Mouse (Mus musculus) WW6 (cell line): ENCODE measurements around the gene H2al2a.
A peak's percentile ranks its signal among the peaks of the same experiment; 100 is the strongest.
"Not testable (repeated sequence)": the region's sequence is repeated elsewhere in the genome, so short reads cannot be mapped to it uniquely, and the experiment has no call there.

Experiments
- DNase-seq: peaks from one replicate; pipeline ENCODE4 v3.0.0-alpha.2; 2013; ENCODE audit warnings: low read depth, low spot score

The H2al2a gene

GRCm38 (mm10) chr2:18028140-18029021 is 31.6 kb upstream of the H2al2a start:
- DNase-seq = no peak

DNA sequence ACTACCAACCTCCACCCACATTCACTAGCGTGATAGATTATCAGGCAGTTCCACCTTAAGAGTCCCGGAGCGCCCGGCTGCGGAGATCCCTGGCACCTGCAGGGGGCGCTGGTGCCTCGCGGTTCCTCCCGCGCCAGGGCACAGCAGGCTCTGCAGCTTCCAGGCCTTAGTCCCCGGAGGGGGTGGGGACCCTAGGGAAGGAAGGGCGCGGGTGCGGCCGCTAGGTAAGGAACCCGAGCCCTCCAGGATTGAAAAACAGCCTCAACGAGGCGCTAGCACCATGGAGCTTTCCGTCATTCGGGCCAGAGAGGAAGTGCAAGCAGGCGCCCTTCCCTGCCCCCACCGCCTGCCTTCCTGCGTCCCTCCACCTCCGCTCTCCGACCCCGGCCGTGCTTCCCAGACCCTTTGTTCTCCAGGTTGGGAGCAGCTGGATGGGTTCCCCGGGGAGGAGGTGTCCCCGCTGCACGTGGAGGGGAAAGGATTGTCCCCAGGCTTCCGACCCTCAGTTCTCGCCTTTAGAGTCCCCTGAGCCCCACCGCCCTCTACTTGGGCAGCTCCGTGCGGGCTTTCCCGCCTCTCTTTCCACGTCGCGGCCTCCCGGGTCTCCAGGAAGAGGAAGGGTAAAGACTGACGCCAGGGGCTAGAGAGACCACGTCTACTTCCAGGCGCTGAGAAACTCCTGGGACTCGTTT is 30.8 kb upstream of the H2al2a start:
- peak; percentile 98 for DNase-seq

- DNase-seq = no peak
Observed at GRCm38 (mm10) chr2:18026116-18026947, 29.6 kb upstream of the H2al2a start.

DNA sequence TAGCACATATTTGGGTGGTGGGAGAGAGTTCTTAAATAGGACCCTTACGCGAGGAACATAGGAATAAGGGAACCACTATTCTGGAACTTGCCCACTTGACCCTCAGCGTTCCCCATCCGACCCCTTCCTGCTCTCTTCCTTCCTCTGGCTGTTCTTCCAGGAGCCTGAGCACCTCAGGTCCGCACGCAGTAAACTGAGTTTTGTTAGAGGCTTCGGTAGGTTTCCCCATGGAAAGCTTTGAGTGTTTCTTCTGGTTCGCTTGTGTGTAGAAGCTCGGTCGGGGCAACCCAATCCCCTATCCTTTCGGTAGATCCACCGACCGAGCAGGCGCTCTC is 29.0 kb upstream of the H2al2a start:
- DNase-seq = no peak

DNA sequence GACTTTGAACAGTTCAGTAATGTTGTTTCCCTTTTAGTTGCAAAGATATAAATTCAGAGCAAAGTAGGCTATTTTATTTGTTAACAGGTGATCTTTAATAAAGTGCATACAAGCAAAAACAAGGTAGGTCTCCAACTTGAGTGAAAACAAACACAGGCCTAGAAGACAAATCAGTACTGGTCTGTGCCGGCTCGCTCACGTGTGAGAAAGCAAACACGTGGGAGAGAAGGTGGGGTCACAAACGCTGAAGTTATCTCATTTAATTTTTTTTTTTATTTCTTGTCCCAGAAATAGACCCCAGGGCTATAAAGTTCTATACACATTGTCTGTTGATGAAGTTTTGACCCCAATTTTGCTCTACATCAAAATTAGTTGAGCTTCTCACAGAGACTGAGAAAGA is 28.4 kb upstream of the H2al2a start:
- DNase-seq = no peak

DNA sequence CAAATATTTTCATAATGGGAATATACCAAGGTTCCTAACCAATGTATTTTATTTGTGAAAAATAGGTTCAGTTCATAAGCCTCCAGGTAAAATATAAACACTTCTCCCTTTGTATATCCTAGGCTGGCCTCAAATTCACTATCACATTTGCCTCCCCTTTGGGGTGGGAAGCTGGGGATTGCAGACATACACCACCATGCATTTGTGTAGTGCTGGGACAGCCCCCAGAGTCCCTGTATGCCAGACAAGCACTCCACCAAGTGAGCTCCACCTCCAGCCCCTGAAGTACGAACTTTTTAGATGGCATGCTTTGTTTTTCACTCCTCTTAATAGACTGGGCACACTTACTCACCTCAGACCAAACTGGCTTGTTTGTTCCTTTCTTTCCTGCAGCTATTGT is 26.1 kb upstream of the H2al2a start:
- DNase-seq = no peak

GRCm38 (mm10) chr2:18019122-18019521 is 22.4 kb upstream of the H2al2a start:
- no peak for DNase-seq

DNA sequence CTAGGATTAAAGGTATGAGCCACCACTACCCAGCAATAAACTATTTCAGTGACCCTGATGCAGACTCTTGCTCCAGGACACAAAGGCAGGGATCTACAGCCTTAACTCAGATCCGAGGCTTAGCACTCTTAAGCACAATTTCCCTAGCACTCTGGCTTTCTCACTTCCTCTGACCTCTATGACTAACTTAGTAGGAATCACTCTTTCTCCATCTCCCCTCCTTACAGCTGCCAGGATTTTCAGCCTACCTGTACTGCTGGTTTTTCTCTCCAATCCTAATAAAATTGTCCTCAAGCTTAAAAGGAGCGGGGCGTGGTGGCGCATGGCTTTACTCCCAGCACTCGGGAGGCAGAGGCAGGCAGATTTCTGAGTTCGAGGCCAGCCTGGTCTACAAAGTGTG is 20.6 kb upstream of the H2al2a start:
- no peak for DNase-seq

GRCm38 (mm10) chr2:18016639-18017038 is 19.9 kb upstream of the H2al2a start:
- no peak for DNase-seq

DNA sequence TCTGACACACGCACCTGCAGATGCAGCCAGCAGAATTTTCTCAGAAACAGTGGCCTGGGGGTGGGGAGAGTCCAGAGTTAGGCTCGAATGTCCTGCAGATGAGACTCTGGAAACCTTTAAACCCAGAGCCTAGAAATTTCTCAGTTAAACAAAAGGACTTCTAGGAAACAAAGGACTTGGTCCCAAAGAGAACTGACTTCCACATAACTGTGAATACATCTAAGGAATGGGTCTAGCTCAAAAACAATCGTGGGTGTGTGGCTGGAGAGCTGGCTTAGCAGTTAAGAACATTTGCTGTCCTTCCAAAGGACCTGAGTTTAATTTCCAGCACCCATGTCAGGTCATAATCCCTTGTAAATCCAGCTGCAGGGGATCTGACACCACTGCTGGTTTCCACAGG is 18.8 kb upstream of the H2al2a start:
- no peak for DNase-seq

DNA sequence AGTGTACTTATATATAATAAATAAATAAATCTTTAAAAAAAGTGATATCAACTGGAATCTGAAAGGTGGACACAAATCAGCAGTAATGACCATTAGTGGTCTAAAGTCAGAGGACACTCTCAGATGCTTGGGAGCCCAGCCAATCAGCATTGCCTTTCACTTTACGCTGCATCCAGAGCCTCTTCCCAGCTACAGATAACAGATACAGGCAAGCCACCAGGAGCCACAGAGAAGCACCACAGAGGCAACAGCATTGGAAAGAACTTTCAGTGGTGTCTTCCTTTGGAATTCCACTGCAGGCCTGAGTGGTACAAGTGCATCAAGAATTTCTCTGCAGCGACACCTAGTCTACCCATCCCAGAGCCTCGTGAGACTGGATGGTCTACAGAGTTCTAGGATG is 16.1 kb upstream of the H2al2a start:
- DNase-seq = no peak

DNA sequence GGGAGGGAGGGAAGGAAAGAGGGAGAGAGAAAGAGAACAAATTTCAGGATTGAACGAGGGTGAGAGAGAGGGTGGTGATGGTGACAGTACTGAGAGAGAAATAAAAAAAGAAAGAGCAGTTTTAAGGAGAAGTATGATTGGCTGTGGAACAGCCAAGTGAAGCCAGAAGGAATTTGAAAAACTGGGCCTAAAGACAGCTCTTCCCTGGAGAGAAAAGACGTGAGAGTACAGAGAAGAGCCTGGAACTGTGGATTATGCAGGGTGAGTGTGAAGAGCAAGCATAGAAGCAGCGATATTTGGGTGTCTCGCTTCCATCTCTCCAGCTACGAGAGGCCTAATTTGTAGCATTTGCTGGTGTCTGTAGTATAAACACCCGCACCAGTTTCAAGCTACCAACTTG is 14.5 kb upstream of the H2al2a start:
- no peak for DNase-seq

DNA sequence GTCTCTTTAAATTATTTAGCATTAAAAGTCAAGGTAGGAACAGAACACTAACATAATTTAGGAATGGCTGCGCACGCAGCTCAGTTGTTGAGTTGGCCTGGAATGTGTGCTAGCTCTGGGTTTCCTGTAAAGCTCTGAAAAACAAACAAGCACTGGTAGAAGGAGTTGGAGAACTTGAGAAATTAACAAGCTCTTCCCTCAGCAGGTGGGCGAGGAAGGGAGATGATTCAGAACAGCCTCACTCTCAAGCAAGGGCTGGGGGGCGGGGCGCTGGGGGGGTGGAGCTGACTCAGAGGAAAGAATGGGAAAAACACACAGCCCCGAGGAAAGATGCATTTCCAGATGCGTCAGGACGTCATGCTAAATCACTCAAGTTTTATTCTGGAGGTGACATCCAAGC is 8.4 kb upstream of the H2al2a start:
- DNase-seq = peak; percentile 26

GRCm38 (mm10) chr2:18004286-18004685 is 7.5 kb upstream of the H2al2a start:
- DNase-seq = no peak

DNA sequence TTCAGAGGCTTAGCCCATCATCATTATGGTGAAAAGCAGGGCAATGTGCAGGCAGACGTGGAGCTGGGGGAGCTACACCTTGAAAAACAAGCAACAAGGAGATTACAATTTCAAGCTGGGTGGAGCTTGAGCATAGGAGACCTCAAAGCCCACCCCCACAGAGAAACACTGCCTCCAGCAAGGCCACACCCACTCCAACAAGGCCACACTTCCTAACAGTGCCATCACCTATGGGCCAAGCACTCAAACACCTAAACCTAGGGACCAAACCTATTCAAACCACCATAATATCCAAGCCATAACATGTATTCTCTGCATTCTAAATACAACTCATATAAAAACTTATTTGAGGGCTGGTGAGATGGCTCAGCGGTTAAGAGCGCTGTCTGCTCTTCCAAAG is 5.5 kb upstream of the H2al2a start:
- no peak for DNase-seq

DNA sequence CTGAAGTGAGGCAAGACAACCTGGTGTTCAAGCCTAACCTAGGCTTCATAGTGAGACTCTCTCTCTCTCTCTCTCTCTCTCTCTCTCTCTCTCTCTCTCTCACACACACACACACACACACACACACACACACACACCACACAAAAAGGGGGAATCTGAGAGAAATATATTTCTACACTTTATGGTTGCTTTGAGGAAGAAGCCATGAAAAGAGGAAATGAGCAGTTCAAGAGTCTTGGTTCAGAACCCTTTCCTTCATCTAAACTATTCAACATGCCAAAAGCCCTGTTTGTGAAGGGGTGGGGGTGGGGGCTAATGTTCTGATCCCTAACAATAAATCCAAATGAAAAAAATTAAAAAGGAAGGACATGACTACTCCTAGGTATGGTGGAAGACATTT is 7.2 kb downstream of the H2al2a start:
- DNase-seq = no peak

GRCm38 (mm10) chr2:17989115-17989514 is 7.6 kb downstream of the H2al2a start:
- DNase-seq = peak; percentile 73

DNA sequence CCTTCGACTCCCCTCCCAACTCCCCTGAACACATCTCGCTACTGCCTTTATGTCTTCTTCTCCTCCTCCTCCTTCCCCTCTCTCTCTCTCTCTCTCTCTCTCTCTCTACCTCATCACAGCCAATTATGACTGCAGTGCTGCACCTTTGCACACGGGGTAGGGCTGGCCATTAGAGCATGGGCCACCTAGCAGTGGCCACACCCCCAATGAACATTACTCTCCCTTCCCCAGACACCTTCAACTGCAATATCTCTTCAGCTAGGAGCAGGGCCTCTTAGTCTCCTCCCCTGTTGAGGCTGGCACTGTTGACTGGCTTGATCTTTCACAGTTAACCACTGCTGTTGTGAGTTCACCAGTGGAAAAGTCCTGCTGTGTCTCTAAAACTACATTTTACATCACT is 10.1 kb downstream of the H2al2a start:
- DNase-seq = no peak

- DNase-seq = no peak
Observed at GRCm38 (mm10) chr2:17984774-17985173, 12.0 kb downstream of the H2al2a start.

DNA sequence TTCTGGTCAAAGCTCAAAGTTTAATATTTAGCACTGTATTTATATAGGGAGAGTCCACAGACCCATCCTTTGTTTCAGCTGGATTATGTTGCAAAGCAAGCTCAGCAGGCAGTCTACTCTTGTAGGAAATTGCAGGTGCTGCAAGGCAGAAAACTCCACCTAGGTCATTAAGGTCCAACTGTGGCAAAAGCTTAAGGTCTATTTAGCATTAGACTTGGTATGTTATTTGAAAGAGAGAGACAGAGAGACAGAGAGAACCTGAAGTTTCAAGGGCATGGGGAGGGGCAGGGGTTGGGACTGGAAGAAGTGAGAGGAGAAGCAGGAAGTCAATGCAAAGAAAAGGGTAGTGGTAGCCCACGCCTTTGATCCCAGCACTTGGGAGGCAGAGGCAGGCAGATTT is 14.0 kb downstream of the H2al2a start:
- DNase-seq = peak; percentile 60

DNA sequence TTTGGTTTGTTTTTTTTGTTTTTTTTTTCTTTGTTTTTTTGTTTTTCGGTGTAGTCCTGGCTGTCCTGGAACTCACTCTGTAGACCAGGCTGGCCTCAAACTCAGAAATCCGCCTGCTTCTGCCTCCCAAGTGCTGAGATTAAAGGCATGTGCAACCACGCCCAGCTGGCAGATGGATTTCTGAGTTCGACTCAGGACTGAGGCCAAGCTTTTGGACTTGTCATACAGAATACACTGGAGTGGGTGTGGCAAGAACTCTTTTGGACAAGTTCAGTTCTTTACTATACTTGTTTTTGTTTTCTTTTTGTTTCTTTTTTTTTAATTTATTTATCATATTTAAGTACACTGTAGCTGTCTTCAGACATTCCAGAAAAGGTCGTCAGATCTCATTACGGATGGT is 18.1 kb downstream of the H2al2a start:
- DNase-seq = no peak

GRCm38 (mm10) chr2:17978251-17978650 is 18.5 kb downstream of the H2al2a start:
- DNase-seq = not testable (repeated sequence)
